ENCODE assay signal across 19 mouse cellular contexts in the genomic region with DNA sequence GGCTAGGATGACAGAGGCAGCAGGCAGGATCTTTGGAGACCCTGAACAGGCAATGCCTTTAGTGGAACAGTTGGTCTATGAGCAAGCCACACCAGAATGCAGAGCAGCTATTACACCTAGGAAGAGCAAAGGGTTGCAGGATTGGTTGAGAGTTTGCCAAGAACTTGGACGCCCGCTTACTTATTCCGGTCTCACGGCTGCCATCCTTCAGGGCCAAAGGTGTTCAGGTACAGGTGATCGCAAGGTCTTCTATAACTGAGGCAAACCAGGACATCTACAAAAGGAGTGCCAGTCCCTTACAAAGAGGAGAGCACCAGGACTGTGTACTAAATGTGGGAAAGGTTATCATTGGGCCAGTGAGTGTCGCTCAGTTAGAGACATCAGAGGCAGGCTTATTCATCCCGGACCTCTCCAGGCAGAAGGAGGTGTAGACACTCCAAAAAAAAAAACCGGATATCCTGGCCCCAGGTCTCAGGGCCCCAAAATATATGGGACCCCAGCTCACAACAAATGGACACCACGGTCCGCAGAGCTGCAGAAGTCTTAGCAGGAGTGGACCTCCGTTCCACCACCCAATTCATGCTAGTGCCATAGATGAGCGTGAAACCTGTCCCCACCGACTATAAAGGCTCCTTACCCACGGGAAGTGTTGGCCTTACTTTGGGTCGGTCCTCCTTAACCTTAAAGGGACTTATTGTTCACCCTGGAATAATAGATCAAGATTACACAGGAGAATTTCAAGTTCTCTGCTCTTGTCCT.
"Had no signal": no experiment of that assay in that cellular context is flagged by ENCODE, and none has a peak within 500 bp of the region (broad histone marks: within the 10 kb centered on the region; RNA-seq: fewer than 3 reads in every experiment).

No protein-coding gene starts in this region.

- H3K4me2 ChIP-seq: liver, embryonic 11.5 days; liver, embryonic 13.5 days; liver, embryonic 15.5 days; lung, embryonic 15.5 days; midbrain, embryonic 12.5 days; neural tube, embryonic 12.5 days had no signal

- H3K4me1 ChIP-seq: liver, embryonic 13.5 days; liver, embryonic 15.5 days; lung, embryonic 15.5 days; megakaryocyte, embryonic 14.5 days; midbrain, embryonic 12.5 days; neural tube, embryonic 12.5 days had no signal

- ATAC-seq: liver, postnatal 0 days had no signal

- H3K27ac ChIP-seq: liver, embryonic 13.5 days; liver, embryonic 15.5 days; lung, embryonic 15.5 days; macrophage; midbrain, embryonic 12.5 days; neural tube, embryonic 12.5 days had no signal

- DNase-seq: liver, embryonic 13.5 days; liver, postnatal 0 days; lung, adult 2 months; lung, postnatal 10 days; midbrain, embryonic 14.5 days; retina, postnatal 1 day; right cerebral cortex, adult 18-20 months; right cerebral cortex, postnatal 25 days; right cerebral cortex, postnatal 4 days; thymus, adult 18-20 months; thymus, postnatal 25 days; thymus, postnatal 4 days had no signal

- H3K27me3 ChIP-seq: liver, embryonic 13.5 days; liver, embryonic 15.5 days; lung, embryonic 15.5 days; megakaryocyte, embryonic 14.5 days; midbrain, embryonic 12.5 days; neural tube, embryonic 12.5 days had no signal

- H3K36me3 ChIP-seq: liver, embryonic 13.5 days; liver, embryonic 15.5 days; lung, embryonic 15.5 days; midbrain, embryonic 12.5 days; neural tube, embryonic 12.5 days had no signal

- H3K9ac ChIP-seq: liver, embryonic 13.5 days; liver, embryonic 15.5 days; liver, postnatal 0 days; lung, embryonic 15.5 days; midbrain, embryonic 12.5 days; neural tube, embryonic 12.5 days had no signal

- H3K4me3 ChIP-seq: liver, embryonic 13.5 days; liver, embryonic 15.5 days; lung, embryonic 15.5 days; megakaryocyte, embryonic 14.5 days; midbrain, embryonic 12.5 days; neural tube, embryonic 12.5 days had no signal
